Mouse (Mus musculus): ENCODE data around the gene Hnrnph2. TPM values are rescaled to one million over a fixed set of nuclear protein-coding genes. Genes with fewer than 3 reads are reported as not detected.
A peak's percentile ranks its signal among the peaks of the same experiment; 100 is the strongest.

The Hnrnph2 gene
- total RNA-seq (2012; rRNA removed) (127 and 134 TPM in 2 replicates), polyA plus RNA-seq (2012; ENCODE audit: insufficient read depth in 1 of 2, insufficient read length in 2 of 2, low read depth in 1 of 2, low replicate concordance in 2 of 2, missing spikeins in 1 of 2) (100 to 1,000 TPM; 200 to 295 TPM)

GRCm38 (mm10) chrX:134600659-134601379 is at the start of gene Hnrnph2, which contains the start of gene Gla:
TSS of gene Hnrnph2 (plus strand) at chrX:134601179.
TSS of gene Gla (minus strand) at chrX:134601125.
- Histone ChIP-seq H3K27me3 (ENCODE audit: control insufficient read depth in 1 of 2, insufficient read depth in 2 of 2, low read length in 2 of 2) (no peaks in the 10 kb centered on the region), H3K4me3 (ENCODE audit: control insufficient read depth in 1 of 2, insufficient read depth in 1 of 2, low read depth in 2 of 2, low read length in 2 of 2) (peak within 1 kb of the TSS; percentile 96 to 99), H3K9ac (ENCODE audit: control insufficient read depth, low read depth, low read length, poor library complexity, severe bottlenecking) (peak within 1 kb of the TSS; percentile 92), H3K36me3 (ENCODE audit: control insufficient read depth in 1 of 2, insufficient read depth in 2 of 2, low read length in 2 of 2) (peaks cover 9 to 27% of the 10 kb centered on the region in 2 experiments), H3K27ac (ENCODE audit: control insufficient read depth, low read depth, low read length) (peak within 1 kb of the TSS; percentile 80), H3K9me3 (replicated peaks; ENCODE audit: insufficient read depth, low read length) (no peaks in the 10 kb centered on the region), H3K4me1 (ENCODE audit: control insufficient read depth in 1 of 2, insufficient read depth in 2 of 2, low read length in 2 of 2) (peaks cover 11 to 13% of the 10 kb centered on the region in 2 experiments), H3K79me2 (ENCODE audit: control insufficient read depth, insufficient read depth, low read length, poor library complexity) (peaks cover 34% of the 10 kb centered on the region)
- peak; percentile 100 for DNase-seq (ENCODE audit: low read depth, low spot score)
- TF ChIP-seq SMC3 (IDR thresholded peaks at IDR 0.05; ENCODE audit: low read depth, low read length) (no peak), CHD2 (IDR thresholded peaks at IDR 0.05; ENCODE audit: low read length) (peak; percentile 93), ZKSCAN1 (IDR thresholded peaks at IDR 0.05; ENCODE audit: low read depth, low read length) (no peak), MEF2A (IDR thresholded peaks at IDR 0.05; ENCODE audit: extremely low read depth, insufficient replicate concordance, low read depth, low read length, poor library complexity, severe bottlenecking) (no peak), ELF1 (IDR thresholded peaks at IDR 0.05; ENCODE audit: low read depth, low read length) (peak; percentile 95), ZC3H11A (IDR thresholded peaks at IDR 0.05; ENCODE audit: low read depth, low read length) (no peak), NELFE (IDR thresholded peaks at IDR 0.05; ENCODE audit: low read depth, low read length) (peak; percentile 95), TCF12 (IDR thresholded peaks at IDR 0.05; ENCODE audit: low read depth, low read length) (peak; percentile 35; the same call in 1 of the 2 replicates), BHLHE40 (IDR thresholded peaks at IDR 0.05; ENCODE audit: borderline replicate concordance, low read depth, low read length) (peak; percentile 97), CHD1 (IDR thresholded peaks at IDR 0.05; ENCODE audit: low read depth, low read length) (no peak), POLR2A (IDR thresholded peaks at IDR 0.05; ENCODE audit: control insufficient read depth in 1 of 2, insufficient read depth in 1 of 2, low read depth in 1 of 2, low read length in 2 of 2, poor library complexity in 1 of 2) (peak; percentile 70 to 91; a peak in 3 of 4 replicates), NRF1 (IDR thresholded peaks at IDR 0.05; ENCODE audit: insufficient read depth, low read depth, low read length, poor library complexity, severe bottlenecking) (peak; percentile 32; the same call in 1 of the 2 replicates), ETS1 (IDR thresholded peaks at IDR 0.05; ENCODE audit: low read depth, low read length) (peak; percentile 93), MAX (IDR thresholded peaks at IDR 0.05; ENCODE audit: low read length) (peak; percentile 99), MYB (IDR thresholded peaks at IDR 0.05; ENCODE audit: low read depth, low read length) (no peak), GABPA (IDR thresholded peaks at IDR 0.05; ENCODE audit: low read depth, low read length) (no peak; the same call in 1 of the 2 replicates), MAZ (IDR thresholded peaks at IDR 0.05; ENCODE audit: low read depth, low read length) (no peak; the same call in 1 of the 2 replicates), POLR2AphosphoS5 (IDR thresholded peaks at IDR 0.05; ENCODE audit: borderline replicate concordance, low read depth, low read length) (peak; percentile 41; the same call in 1 of the 2 replicates), USF2 (IDR thresholded peaks at IDR 0.05; ENCODE audit: borderline replicate concordance in 1 of 2, insufficient read depth in 1 of 2, low read depth in 1 of 2, low read length in 2 of 2) (peak; percentile 99 to 100), USF1 (IDR thresholded peaks at IDR 0.05; ENCODE audit: low read depth, low read length) (peak; percentile 98), JUND (IDR thresholded peaks at IDR 0.05; ENCODE audit: low read depth, low read length) (peak; percentile 57; the same call in 1 of the 2 replicates), E2F4 (IDR thresholded peaks at IDR 0.05; ENCODE audit: borderline replicate concordance, low read depth, low read length) (no peak), GATA1 (IDR thresholded peaks at IDR 0.05; ENCODE audit: low read depth, low read length) (peak; percentile 99), ZNF384 (IDR thresholded peaks at IDR 0.05; ENCODE audit: low read depth, low read length) (no peak), SIN3A (IDR thresholded peaks at IDR 0.05; ENCODE audit: low read length) (peak; percentile 98), CTCF (IDR thresholded peaks at IDR 0.05 in 2 of 3, conservative IDR thresholded peaks at IDR 0.05 in 1 of 3; ENCODE audit: control insufficient read depth in 1 of 3, insufficient read depth in 1 of 3, low read depth in 2 of 3, low read length in 3 of 3, poor library complexity in 1 of 3, severe bottlenecking in 1 of 3) (no peak), MXI1 (IDR thresholded peaks at IDR 0.05; ENCODE audit: low read depth, low read length) (peak; percentile 89), KAT2A (conservative IDR thresholded peaks at IDR 0.05; ENCODE audit: low read depth, low read length) (peak; percentile 66), MYC (IDR thresholded peaks at IDR 0.05; ENCODE audit: low read depth, low read length) (peak; percentile 71; the same call in 1 of the 2 replicates), HCFC1 (IDR thresholded peaks at IDR 0.05; ENCODE audit: low read depth, low read length) (peak; percentile 90), RAD21 (IDR thresholded peaks at IDR 0.05; ENCODE audit: low read depth, low read length) (no peak), POLR2AphosphoS2 (IDR thresholded peaks at IDR 0.05; ENCODE audit: low read length) (peak; percentile 82), EP300 (IDR thresholded peaks at IDR 0.05; ENCODE audit: low read depth in 1 of 2, low read length in 2 of 2) (peak in 1 of 2 experiments; percentile 27; a peak in 1 of 4 replicates), UBTF (IDR thresholded peaks at IDR 0.05; ENCODE audit: borderline replicate concordance, insufficient read depth, low read depth, low read length) (no peak), RCOR1 (IDR thresholded peaks at IDR 0.05; ENCODE audit: low read depth, low read length) (no peak; the same call in 1 of the 2 replicates)
